Mouse (Mus musculus): ENCODE measurements around the gene Setd5. TPM values are rescaled to one million over a fixed set of nuclear protein-coding genes. Genes with fewer than 3 reads are reported as not detected.

Setd5 gene
- polyA plus RNA-seq (2016; fragmentation: Nextera tagmentation; extraction: Ambion mirVana), result 64.0 and 69.1 TPM in 2 replicates

DNA sequence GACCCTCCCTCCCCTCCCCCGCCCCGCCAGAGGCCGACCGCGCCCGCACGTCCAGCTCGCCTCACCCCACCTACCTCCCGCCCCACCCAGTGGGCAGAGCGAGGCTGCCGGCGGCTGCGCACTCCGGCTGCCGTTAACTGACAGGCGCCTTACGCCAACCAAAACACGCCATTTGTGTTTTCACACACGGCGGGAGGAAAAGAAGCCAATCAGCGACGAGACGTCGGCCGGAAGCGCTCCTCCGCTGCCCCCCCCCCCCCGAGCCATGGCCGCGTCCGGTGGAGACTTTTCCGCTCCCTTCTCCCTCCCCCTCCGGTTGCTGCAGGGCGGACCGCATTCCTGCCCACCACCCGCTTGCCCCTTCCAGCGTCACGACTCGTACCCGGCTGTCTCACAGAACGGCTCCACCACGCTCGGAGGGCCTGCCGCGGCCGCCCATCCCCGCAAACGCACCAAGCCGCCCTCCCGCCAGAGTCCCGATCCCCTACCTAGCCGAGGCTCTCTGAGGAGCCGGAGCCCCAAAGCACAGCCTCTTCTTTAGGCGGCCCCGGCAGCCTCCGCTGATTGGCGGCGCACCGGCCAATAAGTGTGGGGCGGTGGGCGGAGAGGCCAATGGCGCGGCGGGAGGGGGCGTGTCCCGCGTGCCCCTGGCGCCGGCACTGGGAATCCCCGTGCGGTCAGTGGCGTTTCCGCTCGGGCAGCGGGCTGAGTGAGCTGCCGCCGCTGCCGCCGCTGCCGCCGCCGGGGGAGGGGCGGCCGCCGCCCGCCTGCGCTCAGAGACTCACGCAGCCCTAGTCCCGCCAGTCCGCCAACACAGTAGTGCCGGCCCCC is at the start of gene Setd5:
Gene Setd5 (plus strand): TSS at position 680 of the 831 bp plus-strand sequence.
- peak; percentile 93 for ATAC-seq (ENCODE audit: low FRiP score, low read depth)
- H3K4me1 ChIP-seq, result peaks cover 33% of the 10 kb centered on the region
- under 1% methylated on average over 75 of the region's 91 CpGs for WGBS

DNA sequence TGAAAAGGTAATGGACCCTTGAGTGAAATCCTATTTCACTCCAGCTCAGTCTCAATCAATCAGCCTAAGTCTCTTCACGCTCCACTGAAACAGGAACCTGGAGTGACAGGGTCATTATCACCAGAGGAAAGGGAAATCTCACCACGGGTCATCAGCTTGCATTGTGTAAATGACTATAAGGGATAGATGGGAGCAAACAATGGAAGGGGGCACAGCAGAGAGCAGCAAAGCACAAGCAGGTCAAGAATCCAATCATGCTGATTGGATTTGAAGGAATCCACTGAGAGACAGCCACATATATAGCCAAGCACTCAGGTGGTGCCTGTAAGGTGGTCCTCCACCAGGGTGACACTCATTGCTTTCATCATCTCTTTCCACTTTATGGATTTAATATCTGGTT is 49.7 kb upstream of the Setd5 start:
- Histone ChIP-seq H3K9ac (replicated peaks) (no peak overlapping the region), H3K4me3 (no peak overlapping the region), H3K36me3 (no peaks in the 10 kb centered on the region), H3K4me1 (peaks cover 28% of the 10 kb centered on the region), H3K27me3 (peaks cover 4% of the 10 kb centered on the region; the same call in 1 of the 2 replicates), H3K27ac (replicated peaks) (peak overlapping the region; percentile 42), H3K9me3 (no peaks in the 10 kb centered on the region), H3K4me2 (replicated peaks) (no peak overlapping the region)
- peak; percentile 46; the same call in 1 of the 2 replicates for ATAC-seq (ENCODE audit: low FRiP score, low read depth)
- 10% methylated on average over 2 of the region's 2 CpGs for WGBS

More for the DNA sequence above, at the start of gene Setd5:
- Histone ChIP-seq H3K4me3 (peak within 1 kb of the TSS; percentile 94), H3K27me3 (no peaks in the 10 kb centered on the region), H3K27ac (replicated peaks) (peak within 1 kb of the TSS; percentile 100), H3K9me3 (no peaks in the 10 kb centered on the region), H3K9ac (replicated peaks) (peak within 1 kb of the TSS; percentile 98), H3K4me2 (replicated peaks) (peak within 1 kb of the TSS; percentile 94), H3K36me3 (no peaks in the 10 kb centered on the region)

DNA sequence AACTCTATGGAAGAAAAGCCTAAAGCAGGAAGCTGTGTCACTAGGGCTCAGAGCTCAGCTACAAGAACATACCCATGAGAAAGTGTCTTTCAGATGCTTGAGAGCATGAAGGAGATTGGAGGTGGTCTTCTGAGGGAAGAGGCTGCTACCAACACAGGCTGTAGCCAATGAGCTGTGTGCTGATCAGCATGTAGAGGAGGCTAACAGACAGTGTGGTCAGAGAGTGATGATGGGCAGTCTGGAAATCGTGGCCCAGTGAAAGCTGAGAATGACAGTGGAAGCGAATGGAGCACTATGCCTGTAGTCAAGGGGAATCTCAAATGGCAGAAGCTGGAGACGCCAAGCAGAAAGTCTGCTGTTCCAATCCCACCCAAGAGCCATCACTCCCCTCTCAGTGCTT is 48.2 kb upstream of the Setd5 start:
- Histone ChIP-seq H3K9ac (replicated peaks) (no peak overlapping the region), H3K9me3 (no peaks in the 10 kb centered on the region), H3K4me1 (peaks cover 28% of the 10 kb centered on the region), H3K27ac (replicated peaks) (no peak overlapping the region), H3K27me3 (peaks cover 4% of the 10 kb centered on the region; the same call in 1 of the 2 replicates), H3K4me2 (replicated peaks) (no peak overlapping the region), H3K4me3 (no peak overlapping the region), H3K36me3 (no peaks in the 10 kb centered on the region)
- ATAC-seq (ENCODE audit: low FRiP score, low read depth), result no peak
- 87% methylated on average over 3 of the region's 3 CpGs for WGBS

DNA sequence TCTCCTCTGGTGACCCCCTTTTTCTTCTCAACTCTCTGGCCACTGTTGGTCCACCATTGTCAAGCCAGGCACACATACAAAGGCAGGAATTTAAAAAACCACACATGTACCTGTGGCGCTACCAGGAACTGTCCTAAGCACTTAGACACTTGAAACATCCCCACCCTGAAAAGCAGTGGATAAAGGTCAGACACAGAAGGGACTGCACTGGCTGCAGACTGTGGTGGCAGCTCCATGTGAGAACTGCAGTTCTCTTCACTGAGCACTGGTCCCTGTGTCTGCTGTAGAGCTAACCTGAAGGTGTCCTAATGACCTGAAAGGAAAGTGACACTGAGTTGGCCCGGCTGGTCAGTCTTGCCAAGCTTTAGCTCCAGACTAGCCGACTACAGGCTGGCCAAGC is 46.6 kb upstream of the Setd5 start:
- H3K4me2 ChIP-seq (replicated peaks), result no peak overlapping the region
- no peaks in the 10 kb centered on the region for H3K9me3 ChIP-seq
- 74% methylated on average over 3 of the region's 3 CpGs for WGBS
- H3K9ac ChIP-seq (replicated peaks), result no peak overlapping the region
- no peaks in the 10 kb centered on the region for H3K36me3 ChIP-seq
- peaks cover 18% of the 10 kb centered on the region for H3K4me1 ChIP-seq
- H3K4me3 ChIP-seq, result no peak overlapping the region
- peaks cover 4% of the 10 kb centered on the region; the same call in 1 of the 2 replicates for H3K27me3 ChIP-seq
- no peak for ATAC-seq (ENCODE audit: low FRiP score, low read depth)
- no peak overlapping the region for H3K27ac ChIP-seq (replicated peaks)

DNA sequence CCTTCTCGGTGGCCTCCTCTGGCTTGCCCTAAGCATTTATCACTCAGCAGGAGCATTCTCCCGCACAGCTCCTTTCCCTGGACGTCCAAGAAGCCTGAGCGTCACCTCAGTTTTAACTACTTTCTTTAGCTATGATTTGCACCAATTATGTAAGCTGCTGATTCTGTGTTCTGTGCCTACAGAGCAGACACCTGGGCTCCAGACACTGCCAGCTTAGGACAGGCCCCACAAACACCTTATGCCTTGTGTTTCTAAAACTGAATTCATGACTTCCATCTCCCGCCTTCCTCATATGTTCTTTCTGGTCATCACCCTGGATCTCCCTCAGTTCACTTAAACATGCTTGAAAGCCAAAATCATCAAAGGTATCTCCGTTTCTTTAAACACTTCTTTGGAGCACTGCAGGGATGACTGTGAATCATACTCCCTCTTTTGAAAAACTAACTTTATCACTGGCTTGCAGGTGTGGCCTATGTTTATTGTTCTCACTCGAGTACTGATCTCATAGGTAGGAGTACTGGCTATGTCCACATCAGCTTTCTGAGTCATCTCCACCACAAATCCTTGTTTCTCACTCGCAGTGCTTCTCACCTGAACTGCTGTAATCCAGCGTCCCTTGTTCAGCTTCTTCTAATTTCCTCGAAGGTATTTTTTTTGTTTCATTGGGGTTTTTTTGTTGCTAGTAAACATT is 46.0 kb upstream of the Setd5 start:
- peaks cover 4% of the 10 kb centered on the region; the same call in 1 of the 2 replicates for H3K27me3 ChIP-seq
- H3K9ac ChIP-seq (replicated peaks), result no peak overlapping the region
- H3K4me1 ChIP-seq, result peaks cover 13% of the 10 kb centered on the region
- ATAC-seq (ENCODE audit: low FRiP score, low read depth), result no peak
- no peak overlapping the region for H3K27ac ChIP-seq (replicated peaks)
- no peak overlapping the region for H3K4me2 ChIP-seq (replicated peaks)
- H3K9me3 ChIP-seq, result no peaks in the 10 kb centered on the region
- 82% methylated on average over 10 of the region's 10 CpGs for WGBS
- no peak overlapping the region for H3K4me3 ChIP-seq
- no peaks in the 10 kb centered on the region for H3K36me3 ChIP-seq

DNA sequence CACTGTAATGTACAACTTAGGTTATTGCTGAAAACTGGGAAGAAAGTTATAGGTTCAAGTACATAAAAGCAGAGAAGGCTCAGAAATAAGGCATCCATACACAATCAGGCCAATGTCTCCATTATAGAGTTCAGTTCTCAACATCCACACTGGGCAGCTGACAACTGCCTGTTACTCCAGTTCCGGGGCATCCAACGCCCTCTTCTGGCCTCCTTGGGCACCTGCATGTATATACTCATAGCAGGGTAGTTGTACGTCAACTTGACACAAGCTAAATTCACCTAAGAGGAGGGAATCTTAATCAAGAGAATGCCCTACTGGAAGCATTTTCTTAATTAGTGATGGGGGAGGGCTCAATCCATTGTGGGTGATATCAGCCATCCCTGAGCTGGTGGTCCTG is 45.0 kb upstream of the Setd5 start:
- ATAC-seq (ENCODE audit: low FRiP score, low read depth), result no peak
- Histone ChIP-seq H3K27ac (replicated peaks) (no peak overlapping the region), H3K36me3 (no peaks in the 10 kb centered on the region), H3K27me3 (peaks cover 7% of the 10 kb centered on the region; the same call in 1 of the 2 replicates), H3K9ac (replicated peaks) (no peak overlapping the region), H3K4me1 (peaks cover 8% of the 10 kb centered on the region), H3K4me2 (replicated peaks) (no peak overlapping the region), H3K9me3 (no peaks in the 10 kb centered on the region), H3K4me3 (no peak overlapping the region)
- WGBS, result 71% methylated on average over 3 of the region's 3 CpGs

DNA sequence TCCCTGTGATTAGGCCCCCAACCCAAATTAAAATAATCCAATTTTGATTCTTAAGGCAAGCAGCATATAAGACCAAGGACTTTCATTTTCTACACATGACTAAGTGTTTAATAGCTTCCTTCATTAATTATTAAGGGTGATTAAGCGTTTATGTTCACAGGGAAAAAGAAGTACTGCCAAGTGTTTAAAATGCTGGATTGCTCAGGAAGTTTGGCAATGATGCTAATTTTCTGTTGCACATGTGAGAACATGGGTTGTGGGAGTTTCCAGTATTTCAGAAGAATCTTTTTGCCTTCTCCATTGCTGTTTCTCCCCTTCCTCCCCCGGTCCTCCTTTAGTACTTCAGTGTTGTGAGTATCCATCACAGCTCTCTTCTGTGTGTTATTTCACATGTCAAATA is 44.0 kb upstream of the Setd5 start:
- H3K4me3 ChIP-seq, result no peak overlapping the region

DNA sequence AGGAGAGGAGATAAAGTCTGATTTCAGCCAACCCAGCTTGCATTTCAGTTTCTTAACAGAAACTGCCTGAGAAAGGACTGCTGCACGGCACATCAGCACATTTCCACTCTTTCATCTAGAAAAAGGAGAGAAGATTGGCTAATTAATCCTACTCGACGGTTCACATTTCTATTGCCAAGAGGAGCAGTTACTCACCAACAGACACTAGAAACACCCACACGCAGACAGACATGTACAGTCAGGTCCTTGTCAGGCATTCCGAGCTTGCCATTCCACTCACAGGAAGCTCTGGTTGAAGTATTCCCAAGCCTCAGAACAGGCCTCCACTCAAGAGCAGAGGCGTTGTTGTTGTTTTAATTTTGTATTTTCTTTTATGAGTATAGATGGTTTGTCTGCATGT is 42.7 kb upstream of the Setd5 start:
- H3K4me2 ChIP-seq (replicated peaks), result no peak overlapping the region
- WGBS, result 89% methylated on average over 6 of the region's 6 CpGs
- ATAC-seq (ENCODE audit: low FRiP score, low read depth), result no peak

More for the DNA sequence above, 44.0 kb upstream of the Setd5 start:
- Histone ChIP-seq H3K9me3 (no peaks in the 10 kb centered on the region), H3K27ac (replicated peaks) (no peak overlapping the region), H3K27me3 (peaks cover 7% of the 10 kb centered on the region; the same call in 1 of the 2 replicates), H3K9ac (replicated peaks) (no peak overlapping the region), H3K4me1 (peaks cover 6% of the 10 kb centered on the region), H3K36me3 (no peaks in the 10 kb centered on the region), H3K4me2 (replicated peaks) (no peak overlapping the region)
- 92% methylated on average over 2 of the region's 2 CpGs for WGBS
- no peak for ATAC-seq (ENCODE audit: low FRiP score, low read depth)

DNA sequence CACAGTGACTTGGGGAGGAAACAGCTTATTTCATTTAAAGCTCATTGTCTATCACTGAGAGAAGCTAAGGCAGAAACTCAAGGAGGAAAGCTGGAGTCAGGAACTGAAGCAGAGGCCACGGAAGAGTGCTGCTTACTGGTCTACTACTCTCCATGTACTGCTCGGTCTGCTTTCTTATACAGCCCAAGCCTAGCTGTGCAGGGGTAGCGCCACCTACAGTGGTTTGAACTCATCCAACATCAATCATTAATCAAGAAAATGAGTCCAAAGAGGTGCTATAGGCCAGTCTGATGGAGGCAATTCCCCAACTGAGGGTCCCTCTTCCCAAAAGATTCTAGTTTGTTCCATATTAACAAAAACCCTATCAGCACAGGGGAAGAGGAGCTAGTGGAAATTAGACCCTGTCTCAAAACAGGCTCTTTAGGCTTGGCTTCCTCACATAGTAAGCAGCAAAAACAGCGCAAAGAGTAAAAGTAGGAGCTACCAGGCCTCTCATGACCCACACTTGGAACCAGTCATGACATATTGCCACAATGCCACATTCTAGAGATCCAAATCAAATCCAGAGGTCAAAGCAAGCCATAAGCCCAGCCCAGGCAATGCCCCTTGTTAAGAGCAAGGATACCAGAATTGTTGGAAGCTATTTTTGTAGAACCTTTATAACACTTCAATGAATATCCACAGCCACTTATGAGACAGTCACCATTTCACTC is 40.5 kb upstream of the Setd5 start:
- Histone ChIP-seq H3K27ac (replicated peaks) (no peak overlapping the region), H3K4me2 (replicated peaks) (no peak overlapping the region), H3K9ac (replicated peaks) (no peak overlapping the region), H3K9me3 (no peaks in the 10 kb centered on the region), H3K36me3 (no peaks in the 10 kb centered on the region), H3K27me3 (0 out of 2 replicates have a peak, but pooled peaks cover 3% of the 10 kb centered on the region), H3K4me1 (peaks cover 11% of the 10 kb centered on the region), H3K4me3 (no peak overlapping the region)
- WGBS, result 63% methylated on average over 4 of the region's 4 CpGs
- no peak for ATAC-seq (ENCODE audit: low FRiP score, low read depth)

More for the DNA sequence above, 42.7 kb upstream of the Setd5 start:
- Histone ChIP-seq H3K9ac (replicated peaks) (no peak overlapping the region), H3K9me3 (no peaks in the 10 kb centered on the region), H3K27ac (replicated peaks) (no peak overlapping the region), H3K27me3 (0 out of 2 replicates have a peak, but pooled peaks cover 3% of the 10 kb centered on the region), H3K36me3 (no peaks in the 10 kb centered on the region), H3K4me1 (peaks cover 11% of the 10 kb centered on the region), H3K4me3 (no peak overlapping the region)

DNA sequence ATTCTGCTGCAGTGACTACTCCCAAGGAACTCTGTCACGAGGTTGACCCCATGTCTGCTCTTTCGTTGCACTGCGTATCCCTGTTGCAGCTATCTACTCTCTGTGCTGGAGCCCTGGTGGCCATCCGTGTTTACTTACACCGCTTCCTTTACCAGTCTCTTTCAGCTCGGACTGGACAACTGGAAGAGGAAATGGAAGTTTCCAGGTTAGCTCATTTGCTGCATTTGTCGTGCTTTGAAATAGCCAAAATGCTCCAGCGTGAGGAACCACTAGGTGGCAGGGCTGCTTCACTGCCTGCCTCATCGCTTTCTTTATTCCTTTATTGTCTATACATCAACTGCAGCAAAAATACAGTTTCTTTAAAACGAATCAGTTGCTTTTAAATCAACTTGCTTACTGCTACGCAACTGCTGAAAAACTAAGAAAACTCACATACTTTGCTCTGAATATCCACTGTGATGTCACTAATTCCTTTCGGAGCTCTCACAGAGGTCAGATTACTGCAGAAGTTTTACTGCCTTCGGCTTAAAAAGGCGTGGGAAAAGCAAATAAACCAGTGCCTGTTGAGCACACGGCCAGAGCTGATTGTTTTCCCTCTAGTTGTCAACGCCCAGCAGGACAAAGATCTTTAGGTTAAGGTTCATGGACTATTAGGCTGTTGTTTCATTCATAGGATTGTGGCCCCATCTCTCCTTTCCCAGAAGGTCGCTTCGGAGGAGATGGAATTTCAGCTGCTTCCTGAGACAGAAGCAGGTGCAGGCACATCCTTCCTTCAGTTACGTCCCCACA is 39.0 kb upstream of the Setd5 start:
- H3K9ac ChIP-seq (replicated peaks), result no peak overlapping the region
- H3K4me3 ChIP-seq, result peak overlapping the region; percentile 10; the same call in 1 of the 2 replicates
- peak overlapping the region; percentile 43 for H3K4me2 ChIP-seq (replicated peaks)
- peak; percentile 63 for ATAC-seq (ENCODE audit: low FRiP score, low read depth)
- 0 out of 2 replicates have a peak, but pooled peaks cover 3% of the 10 kb centered on the region for H3K27me3 ChIP-seq
- 11% methylated on average over 19 of the region's 19 CpGs for WGBS
- no peaks in the 10 kb centered on the region for H3K36me3 ChIP-seq
- peaks cover 11% of the 10 kb centered on the region for H3K4me1 ChIP-seq
- peak overlapping the region; percentile 46 for H3K27ac ChIP-seq (replicated peaks)
- no peaks in the 10 kb centered on the region for H3K9me3 ChIP-seq

DNA sequence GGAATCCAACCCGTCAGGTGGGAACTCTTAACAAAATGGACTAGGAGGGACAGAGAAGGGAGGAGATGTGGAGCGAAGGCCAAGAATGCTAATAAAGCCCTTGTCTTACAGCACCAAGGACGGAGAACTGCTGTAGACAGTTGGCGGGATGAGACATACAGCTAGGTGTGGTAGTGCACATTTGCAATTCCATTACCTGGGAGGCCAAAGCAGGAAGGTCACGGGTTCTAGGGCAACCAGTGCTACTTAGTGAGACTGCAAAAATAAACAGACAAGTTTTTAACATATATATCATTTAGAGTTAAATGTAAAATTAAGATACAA is 38.5 kb upstream of the Setd5 start:
- ATAC-seq (ENCODE audit: low FRiP score, low read depth), result peak; percentile 30; the same call in 1 of the 2 replicates
- H3K4me3 ChIP-seq, result no peak overlapping the region
- WGBS, result 47% methylated on average over 5 of the region's 5 CpGs

More for the DNA sequence above, 38.5 kb upstream of the Setd5 start:
- Histone ChIP-seq H3K36me3 (no peaks in the 10 kb centered on the region), H3K4me2 (replicated peaks) (peak overlapping the region; percentile 43; the same call in 1 of the 2 replicates), H3K4me1 (peaks cover 11% of the 10 kb centered on the region), H3K27ac (replicated peaks) (peak overlapping the region; percentile 46; the same call in 1 of the 2 replicates), H3K27me3 (0 out of 2 replicates have a peak, but pooled peaks cover 3% of the 10 kb centered on the region), H3K9ac (replicated peaks) (no peak overlapping the region), H3K9me3 (no peaks in the 10 kb centered on the region)

All from midbrain, embryonic 12.5 days (tissue).